Mouse (Mus musculus): ENCODE results near the gene Hivep2.

Hivep2 gene

DNA sequence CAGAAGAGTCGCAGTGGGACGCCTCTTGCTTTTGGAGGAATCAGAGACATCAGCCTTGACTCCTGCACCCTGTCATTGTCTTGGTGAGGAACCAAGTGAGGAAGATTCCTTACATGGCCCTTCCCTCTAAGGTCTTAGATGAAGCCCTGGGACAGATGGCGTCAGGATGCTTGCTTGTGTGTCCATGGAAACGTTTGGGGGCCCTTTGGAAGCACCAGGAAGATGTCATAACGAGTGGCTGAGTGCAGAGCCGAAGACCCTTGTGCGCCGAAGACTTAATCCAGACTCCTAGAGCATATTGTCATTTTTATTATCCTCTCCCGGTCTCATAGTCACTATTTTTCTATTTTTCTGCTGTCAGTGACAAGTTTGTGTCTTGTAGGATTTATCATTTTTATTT, 111.0 kb downstream of the Hivep2 start:
- DNase-seq (ENCODE audit: extremely low read depth, low read depth) = no peak

DNA sequence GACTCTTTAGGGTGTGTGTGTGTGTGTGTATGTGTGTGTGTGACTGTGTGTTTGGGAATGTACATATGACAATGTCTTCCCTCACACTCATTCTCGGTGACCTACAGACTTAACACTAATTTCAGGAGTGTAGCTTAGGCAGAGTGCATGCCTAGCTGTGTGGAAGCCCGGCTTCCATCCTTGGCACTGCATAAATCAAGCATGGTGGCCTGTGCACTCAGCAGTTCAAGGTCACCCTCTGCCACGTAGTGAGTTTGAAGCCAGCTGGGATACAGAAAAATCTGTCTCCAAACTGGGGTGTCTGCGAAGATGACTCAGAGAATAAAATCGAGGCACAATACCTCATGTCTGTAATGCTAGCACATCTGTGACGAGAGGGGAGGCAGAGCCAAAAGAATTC, 115.0 kb downstream of the Hivep2 start:
- no peak for DNase-seq (ENCODE audit: extremely low read depth, low read depth)

DNA sequence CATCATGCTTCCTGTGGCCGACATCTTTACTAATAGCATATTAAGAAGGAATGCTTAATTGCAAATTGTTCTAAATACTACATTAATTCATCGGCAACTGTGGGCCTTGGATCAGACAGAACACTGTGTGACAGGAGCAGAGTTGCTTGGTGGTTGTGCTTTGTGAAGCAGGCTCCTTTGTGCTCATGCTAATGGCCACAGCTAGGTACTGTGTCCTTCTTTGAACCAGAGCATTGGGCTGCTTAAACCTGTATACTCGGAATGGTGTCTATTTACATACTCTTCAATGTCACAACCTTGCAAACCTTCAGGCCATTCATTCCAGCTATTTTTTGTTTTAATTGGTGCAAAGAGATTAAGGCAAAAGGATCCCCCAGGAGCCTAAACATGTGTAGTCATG, 115.9 kb downstream of the Hivep2 start:
- DNase-seq (ENCODE audit: extremely low read depth, low read depth) = no peak

DNA sequence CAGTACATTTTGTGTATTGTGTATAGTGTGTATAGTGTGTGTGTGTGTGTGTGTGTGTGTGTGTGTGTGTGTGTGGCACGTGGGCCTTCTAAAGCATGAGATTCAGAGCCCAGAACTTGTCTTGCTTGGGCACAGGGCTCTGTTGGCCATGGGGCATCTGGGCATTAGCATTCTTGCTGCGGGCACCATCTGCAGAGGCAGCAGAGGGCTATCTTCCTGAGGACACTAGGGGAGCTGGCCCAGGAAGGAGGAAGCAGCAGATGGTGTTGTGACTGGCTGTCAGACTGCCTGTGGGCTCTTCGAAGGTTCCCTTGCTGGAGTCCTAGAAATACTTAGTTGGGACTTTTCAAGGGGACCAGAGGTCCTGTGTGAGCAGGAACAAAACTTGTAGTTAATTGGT, 116.4 kb downstream of the Hivep2 start:
- no peak for DNase-seq (ENCODE audit: extremely low read depth, low read depth)

DNA sequence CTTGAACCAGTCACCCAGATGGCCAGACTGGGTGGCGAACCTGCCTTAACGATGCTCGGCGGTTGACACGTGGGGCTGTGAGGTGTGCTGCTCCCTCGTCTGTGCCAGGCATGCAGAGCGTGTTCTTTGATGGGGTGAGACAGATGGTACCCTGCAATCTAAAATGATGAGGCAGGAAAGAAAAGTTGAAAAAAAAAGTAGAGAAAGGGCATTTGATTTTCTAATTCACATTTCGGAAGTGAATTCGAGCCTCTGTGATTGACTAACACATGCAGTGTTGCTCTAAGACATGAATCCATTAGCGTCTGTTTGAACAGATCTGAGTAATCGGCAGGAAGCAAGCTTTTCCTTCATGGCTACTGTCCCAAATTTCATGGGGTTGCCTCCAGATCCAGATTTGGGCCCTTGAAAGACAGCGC, 119.4 kb downstream of the Hivep2 start:
- no peak for DNase-seq (ENCODE audit: extremely low read depth, low read depth)

DNA sequence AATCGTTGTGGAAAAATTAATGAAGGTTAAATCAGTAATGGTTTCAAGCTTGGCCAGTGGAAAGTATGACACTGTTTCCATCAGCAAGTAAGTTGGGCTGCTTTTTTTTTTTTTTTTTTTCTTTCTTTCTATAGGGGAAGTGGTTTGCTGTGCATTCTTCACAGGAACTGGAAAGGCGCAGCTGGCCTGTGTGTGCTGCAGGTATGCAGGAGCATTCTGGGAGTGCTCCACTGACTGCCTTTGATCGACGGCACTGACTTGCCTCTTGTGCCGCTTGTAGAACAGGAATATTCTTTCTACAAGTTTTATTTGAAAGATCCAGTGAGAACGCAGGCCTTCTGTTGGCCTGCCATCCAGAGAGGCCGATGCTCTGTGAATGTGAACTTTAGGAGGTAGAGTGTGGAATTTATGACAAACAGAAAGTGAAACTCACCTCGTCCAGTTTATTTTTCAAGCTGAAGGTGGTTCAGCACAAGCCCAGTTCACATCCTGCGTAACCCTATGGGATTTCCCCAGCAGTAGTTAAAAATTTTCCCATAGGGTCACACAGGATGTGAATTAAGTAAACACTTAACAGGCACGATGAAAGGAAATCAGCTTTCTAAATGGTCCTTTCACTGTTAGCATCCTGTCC, 120.1 kb downstream of the Hivep2 start:
- DNase-seq (ENCODE audit: extremely low read depth, low read depth) = no peak

DNA sequence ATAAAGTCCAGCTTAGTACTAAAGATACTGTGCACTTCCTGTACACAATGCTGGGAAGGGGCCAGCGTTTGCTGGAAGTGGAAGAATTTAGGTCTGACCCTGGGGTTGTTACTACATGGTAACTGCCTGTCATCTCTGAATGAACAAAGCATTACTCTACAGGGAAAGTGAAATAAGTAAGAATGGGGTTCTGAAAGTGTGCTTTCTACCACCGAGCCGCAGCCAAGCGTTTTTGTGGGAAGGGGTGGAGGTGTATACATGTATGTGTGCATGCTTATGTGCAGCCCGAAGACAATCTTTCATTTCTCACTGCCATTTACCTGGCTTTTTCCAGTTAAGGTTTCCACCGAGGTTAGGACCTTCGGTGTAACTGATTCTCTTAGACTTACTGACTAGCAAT, 121.4 kb downstream of the Hivep2 start:
- no peak for DNase-seq (ENCODE audit: extremely low read depth, low read depth)

DNA sequence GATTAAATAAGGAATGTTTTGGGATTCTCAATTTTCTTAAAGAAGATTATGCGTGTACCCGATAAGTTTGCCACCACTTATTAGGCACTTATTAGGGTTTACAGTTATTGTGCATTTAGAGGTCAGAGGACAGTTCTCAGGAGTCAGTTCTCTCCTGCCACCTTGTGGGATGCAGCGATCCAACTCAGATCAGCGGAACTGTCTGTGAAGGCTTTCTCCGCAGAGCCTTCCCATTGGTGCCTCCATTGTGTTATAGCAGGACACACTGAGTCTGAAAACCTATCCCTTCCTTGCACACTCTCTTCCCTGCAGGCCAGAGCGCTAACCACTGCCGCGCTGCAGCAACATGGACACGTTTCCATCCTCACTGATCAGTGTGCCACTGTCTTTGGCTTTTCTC, 123.6 kb downstream of the Hivep2 start:
- no peak for DNase-seq (ENCODE audit: extremely low read depth, low read depth)

DNA sequence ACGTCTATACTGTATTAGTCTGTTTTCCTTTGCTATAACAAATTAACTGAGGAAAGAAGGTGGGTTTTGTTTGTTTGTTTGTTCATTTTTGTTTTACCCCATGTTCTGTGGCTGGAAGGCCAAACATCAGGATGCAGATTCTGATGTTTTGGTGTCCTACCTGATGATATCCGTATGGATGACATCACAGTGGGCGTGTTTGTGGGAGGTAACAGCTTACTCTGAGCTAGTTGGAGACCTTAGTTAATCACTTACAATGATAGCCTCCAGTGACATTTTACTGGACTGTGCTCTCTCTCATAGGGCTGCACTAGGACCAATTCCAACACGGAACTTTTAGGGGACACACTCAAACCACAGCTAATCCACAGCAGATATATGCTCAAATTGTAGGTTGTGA, 128.2 kb downstream of the Hivep2 start:
- no peak for DNase-seq (ENCODE audit: extremely low read depth, low read depth)

DNA sequence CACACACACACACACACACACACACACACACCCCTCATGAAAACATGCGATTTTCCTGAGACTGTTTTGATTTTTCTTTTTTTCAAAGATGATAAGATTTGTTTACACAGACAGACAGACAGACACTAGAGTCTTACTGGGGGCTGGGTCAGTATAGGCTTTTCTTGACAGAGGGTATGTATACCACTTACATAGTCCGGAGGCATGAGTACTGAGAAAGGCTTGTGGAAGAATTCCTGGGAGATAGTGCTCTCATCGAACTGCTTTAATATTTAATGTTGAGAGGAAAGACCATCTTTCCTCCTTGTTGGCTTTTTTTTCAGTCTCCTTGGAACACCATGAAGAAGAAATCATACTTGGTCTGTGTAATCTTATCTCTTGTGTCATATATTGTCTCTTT, 130.2 kb downstream of the Hivep2 start:
- no peak for DNase-seq (ENCODE audit: extremely low read depth, low read depth)

DNA sequence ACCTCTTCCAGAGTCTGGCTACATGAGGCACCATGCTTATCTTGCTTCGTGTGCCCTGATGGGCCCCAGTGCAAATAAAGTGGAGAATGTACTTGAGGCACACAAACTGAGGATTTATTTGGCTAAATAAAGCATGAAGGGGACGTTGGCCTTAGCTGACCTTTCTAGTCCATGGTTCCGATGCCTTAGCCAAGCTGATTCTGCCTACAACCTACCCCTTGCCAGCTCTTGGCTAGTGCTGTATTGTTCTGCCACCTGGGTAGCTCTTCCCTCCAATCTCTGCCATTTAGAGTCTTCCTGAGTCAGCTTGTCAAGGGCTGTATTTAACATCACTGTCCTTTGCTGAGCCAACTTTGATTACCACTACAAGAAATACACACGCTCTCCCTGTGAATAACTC, 133.3 kb downstream of the Hivep2 start:
- no peak for DNase-seq (ENCODE audit: extremely low read depth, low read depth)

DNA sequence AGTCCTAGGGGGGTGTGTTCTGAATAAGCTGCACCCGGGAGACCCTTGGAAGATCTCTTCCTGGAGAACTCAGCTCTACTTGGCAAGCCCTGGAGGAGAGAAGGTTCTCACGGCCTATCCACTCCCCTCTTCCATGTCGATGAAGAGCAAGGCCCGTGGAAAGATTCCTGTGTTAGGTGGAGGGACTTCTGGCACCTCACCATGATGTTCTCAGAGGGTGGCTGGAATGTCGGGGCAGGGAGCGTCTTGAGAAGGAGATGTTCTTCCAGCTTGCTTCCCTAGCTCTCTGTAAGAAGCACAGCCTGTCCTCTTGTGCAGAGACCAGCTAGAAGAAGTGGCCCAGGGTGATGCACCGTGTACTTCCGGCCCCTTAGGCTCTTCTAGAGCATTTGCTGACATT, 134.2 kb downstream of the Hivep2 start:
- no peak for DNase-seq (ENCODE audit: extremely low read depth, low read depth)

DNA sequence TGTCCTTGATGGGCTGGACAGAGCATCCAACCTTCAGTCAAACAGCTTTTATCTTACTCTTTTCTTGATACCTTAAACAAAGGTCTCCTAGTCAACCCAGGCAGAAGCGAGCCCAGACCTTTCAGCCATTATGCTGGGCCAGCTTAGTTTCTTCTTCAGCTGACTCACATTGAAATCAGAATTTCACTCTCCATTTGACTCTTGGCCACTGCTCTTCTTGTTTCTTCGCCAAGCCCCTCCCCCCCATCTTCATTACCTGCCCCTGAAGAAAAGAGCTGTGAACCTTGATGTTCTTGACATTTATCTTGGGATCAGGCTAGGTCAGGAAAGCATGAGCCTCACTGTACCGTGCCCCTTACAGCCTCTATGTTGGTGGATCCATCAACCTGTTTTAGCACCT, 135.0 kb downstream of the Hivep2 start:
- DNase-seq (ENCODE audit: extremely low read depth, low read depth) = no peak

DNA sequence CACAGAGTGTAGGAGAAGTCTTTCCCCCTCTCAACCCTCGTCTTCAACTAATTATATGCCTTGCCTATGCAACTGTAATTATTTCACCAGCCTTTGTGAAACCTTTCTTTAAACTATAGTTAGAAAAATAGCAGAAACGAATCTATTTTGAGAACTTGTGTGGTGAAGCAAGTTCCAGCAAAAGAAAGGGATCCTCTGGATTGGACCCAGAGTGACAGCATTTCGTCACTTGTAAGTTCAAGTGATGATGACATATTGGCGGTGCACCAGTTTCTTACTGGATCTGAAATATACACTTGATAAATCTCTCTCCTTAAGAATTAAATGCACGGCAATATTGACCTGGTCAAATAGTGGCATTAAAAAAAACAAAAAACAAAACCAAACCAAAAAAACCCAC, 136.1 kb downstream of the Hivep2 start:
- no peak for DNase-seq (ENCODE audit: extremely low read depth, low read depth)

DNA sequence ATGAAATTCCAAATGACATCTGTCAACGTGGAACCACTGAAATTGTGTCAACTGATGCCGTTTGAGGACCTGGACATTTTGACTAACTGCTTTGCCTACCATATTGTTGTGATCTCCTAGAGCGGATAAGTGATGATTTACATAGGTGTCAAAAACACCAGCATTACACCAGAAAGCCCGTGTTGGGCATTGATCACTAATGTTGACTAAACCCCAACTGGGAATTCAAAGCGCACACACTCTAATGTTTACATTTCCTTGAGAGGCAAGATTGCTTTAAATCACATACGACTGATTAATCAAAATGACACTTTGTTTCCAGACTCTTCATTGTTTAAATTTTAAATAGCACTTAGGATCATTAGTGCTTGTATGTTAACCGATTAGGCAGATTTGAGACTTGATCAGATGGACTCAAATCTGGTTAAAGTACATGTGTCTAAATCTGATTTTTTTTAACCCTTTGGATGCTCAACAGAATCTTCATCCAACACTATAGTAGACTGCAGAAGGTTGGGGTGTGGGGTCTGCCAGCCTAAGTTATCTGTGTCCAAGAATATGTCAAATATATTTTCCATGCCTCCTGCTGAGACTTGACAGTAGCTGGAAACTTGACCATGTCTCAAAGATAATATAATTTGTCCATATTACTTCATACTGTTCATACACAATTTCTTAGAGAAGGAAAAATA, 142.3 kb downstream of the Hivep2 start:
- DNase-seq (ENCODE audit: extremely low read depth, low read depth) = no peak

DNA sequence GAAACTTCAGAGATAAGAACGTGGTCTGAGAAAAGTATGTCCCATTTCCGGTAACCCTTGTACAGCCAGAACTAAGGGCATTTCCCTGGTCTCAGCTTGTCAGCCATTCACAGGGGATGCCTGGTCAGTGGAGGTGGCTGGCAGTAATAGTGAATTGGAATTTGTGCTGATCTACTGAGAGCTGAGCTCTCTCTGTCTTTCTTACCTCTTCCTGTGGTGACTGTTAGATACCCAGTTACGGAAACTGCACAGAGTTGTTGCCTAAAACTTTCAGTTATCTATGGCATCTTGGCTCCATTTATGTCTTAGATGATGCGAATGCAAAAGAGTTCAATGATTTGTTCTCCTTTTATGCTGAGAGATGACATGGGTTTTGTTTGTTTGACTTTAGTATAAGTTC, 150.0 kb downstream of the Hivep2 start:
- DNase-seq (ENCODE audit: extremely low read depth, low read depth) = no peak

DNA sequence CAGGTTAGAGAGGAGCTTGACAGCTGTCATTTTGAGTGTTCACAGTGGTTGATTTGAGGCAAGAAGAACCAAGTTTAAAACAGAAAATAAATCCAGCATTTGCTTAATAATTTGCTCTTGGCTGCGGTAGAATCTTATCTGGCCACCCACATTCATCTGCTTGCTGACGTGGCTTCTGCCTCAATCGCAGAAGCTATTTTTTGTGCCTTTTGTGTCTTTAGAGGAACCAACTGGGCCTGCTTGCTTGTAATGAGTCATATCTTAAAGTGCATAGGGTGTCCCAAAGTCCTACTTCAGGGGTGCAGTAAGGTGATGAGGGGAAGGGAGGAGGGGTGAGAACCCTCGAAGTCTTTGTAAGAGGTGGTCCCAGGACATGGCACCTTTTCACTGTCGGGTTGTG, 151.1 kb downstream of the Hivep2 start:
- DNase-seq (ENCODE audit: extremely low read depth, low read depth) = no peak

DNA sequence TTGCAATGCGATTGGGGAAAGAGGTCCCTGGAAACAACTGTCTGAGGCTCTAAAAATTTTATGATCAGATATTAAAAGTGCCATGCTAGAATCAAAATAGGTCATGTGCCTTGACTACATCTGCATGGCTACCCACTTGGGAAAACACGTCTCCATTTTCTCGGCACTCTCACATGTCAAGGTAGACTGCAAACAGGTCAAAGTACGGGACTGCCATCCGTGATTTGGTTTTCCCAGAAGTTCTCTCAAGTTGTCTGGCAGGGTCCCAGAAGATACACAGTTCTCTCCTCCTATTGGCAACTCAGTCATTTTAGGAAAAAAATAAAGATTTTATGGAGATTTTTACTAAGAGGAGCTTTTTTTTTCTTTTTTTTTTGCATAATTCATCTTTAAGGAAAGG, 153.3 kb downstream of the Hivep2 start:
- no peak for DNase-seq (ENCODE audit: extremely low read depth, low read depth)

DNA sequence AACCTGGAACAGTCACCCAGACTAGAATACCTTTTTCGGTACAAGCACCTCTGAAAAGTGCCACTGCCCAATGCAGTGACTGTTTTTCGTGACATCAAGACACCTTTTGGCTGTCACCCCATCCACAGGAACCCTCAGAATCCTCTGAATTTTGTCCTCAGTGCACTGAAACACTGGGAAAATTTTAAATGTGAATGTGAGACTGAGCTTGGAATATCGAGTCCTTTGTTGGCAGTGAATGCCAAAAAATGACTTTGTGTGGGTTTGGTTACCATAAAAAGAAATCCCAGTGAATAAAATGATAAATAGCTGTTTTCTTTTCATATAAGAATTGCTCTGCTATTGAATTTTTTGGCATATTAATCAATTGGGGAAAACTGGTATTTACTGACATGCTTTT, 154.6 kb downstream of the Hivep2 start:
- DNase-seq (ENCODE audit: extremely low read depth, low read depth) = no peak

DNA sequence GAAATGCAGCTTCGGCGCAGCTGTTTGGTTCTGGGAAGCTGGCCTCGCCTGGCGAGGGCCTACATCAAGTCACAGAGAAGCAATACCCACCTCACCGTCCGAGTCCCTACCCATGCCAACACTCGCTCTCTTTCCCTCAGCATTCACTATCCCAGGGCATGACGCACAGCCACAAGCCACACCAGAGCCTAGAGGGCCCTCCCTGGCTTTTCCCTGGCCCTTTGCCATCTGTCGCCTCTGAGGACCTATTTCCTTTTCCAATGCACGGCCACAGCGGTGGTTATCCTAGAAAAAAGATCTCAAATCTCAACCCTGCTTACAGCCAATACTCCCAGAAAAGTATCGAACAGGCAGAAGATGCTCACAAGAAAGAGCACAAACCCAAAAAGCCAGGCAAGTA, 162.0 kb downstream of the Hivep2 start:
- no peak for DNase-seq (ENCODE audit: extremely low read depth, low read depth)

DNA sequence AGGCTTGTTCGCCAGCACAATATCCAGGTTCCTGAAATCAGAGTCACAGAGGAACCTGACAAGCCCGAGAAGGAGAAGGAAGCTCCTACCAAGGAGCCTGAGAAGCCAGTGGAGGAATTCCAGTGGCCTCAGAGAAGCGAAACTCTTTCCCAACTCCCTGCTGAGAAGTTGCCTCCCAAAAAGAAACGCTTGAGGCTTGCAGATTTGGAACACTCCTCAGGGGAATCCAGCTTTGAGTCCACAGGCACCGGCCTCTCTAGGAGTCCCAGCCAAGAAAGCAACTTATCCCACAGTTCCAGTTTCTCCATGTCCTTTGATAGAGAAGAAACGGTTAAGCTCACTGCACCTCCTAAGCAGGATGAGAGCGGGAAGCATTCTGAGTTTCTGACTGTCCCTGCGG, 164.4 kb downstream of the Hivep2 start:
- no peak for DNase-seq (ENCODE audit: extremely low read depth, low read depth)

DNA sequence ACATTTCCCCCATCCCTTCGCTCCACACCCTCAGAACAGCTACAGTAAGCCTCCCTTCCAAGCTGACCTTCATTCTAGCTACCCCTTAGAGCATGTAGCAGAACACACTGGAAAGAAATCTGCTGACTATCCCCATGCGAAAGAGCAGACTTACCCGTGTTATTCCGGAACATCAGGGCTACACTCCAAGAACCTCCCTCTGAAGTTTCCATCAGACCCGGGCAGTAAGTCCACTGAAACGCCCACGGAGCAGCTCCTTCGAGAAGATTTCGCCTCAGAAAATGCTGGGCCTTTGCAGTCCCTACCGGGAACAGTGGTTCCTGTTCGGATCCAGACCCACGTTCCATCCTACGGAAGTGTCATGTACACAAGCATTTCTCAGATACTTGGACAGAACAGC, 165.4 kb downstream of the Hivep2 start:
- DNase-seq (ENCODE audit: extremely low read depth, low read depth) = no peak

DNA sequence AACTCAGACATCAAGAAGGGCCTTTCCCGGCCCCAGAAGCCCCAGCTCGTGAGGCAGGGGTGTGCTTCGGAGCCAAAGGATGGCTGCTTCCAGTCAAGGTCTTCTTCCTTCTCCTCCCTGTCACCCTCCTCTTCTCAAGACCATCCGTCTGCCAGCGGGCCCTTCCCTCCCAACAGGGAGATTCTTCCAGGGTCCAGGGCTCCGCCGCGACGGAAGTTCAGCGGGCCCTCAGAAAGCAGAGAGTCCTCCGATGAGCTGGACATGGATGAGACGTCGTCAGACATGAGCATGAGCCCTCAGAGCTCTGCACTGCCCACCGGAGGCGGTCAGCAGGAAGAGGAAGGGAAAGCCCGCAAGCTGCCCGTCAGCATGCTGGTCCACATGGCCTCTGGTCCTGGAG, 166.2 kb downstream of the Hivep2 start:
- no peak for DNase-seq (ENCODE audit: extremely low read depth, low read depth)

DNA sequence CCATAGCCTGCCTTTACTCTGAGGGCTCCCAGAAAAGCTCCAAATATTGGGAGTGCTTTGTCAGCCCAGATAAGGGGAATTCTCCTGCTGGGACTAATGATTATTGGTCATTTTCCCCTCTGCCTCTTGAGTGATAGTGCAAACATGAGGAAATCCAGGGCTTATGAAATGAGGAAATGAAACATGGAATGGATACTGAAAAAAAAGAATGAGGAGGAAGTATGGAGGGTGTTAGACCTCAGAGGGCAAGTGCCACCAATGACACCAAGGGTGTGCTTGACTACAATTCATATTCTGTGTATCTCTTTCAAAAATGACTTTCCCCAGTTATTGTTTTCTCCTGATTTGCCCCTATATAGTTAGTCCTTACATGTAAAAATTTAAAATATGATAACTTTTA, 167.1 kb downstream of the Hivep2 start:
- no peak for DNase-seq (ENCODE audit: extremely low read depth, low read depth)
